ENCODE assay signal across 32 mouse cellular contexts in genomic region chr7:99796471-99796870, GRCm38 (mm10). TPM values are rescaled to one million over a fixed set of nuclear protein-coding genes. Genes with fewer than 3 reads are reported as not detected.
DNase-seq lines count a peak whose midpoint lies in the region; ATAC-seq lines count a peak whose summit lies in the region.
"Had no signal": no experiment of that assay in that cellular context is flagged by ENCODE, and none has a peak within 500 bp of the region (broad histone marks: within the 10 kb centered on the region; RNA-seq: fewer than 3 reads in every experiment).

No protein-coding gene starts in this region.

- no peak overlapping the region for H3K27ac ChIP-seq in heart, embryonic 12.5 days (ENCODE audit: poor library complexity, severe bottlenecking)
- H3K27ac ChIP-seq in neural tube, embryonic 13.5 days (replicated peaks): peak overlapping the region; percentile 81
- 0 out of 2 replicates have a peak overlapping the region, but pooled peaks have one; percentile 7 for H3K27ac ChIP-seq in hindbrain, embryonic 15.5 days (replicated peaks)
- H3K27ac ChIP-seq: embryonic facial prominence, embryonic 15.5 days; heart, adult 2 months; heart, embryonic 15.5 days; limb, embryonic 10.5 days; liver, embryonic 15.5 days; lung, embryonic 15.5 days had no signal

- H3K4me3 ChIP-seq in heart, embryonic 12.5 days: no peak overlapping the region
- H3K4me3 ChIP-seq in neural tube, embryonic 13.5 days: no peak overlapping the region
- H3K4me3 ChIP-seq in hindbrain, embryonic 15.5 days: no peak overlapping the region
- H3K4me3 ChIP-seq: embryonic facial prominence, embryonic 15.5 days; heart, adult 2 months; heart, embryonic 15.5 days; limb, embryonic 10.5 days; liver, embryonic 15.5 days; lung, embryonic 15.5 days; megakaryocyte, embryonic 14.5 days had no signal

- H3K4me2 ChIP-seq in heart, embryonic 12.5 days: no peak overlapping the region
- no peak overlapping the region for H3K4me2 ChIP-seq in neural tube, embryonic 13.5 days
- H3K4me2 ChIP-seq in hindbrain, embryonic 15.5 days: no peak overlapping the region
- H3K4me2 ChIP-seq: embryonic facial prominence, embryonic 15.5 days; liver, embryonic 15.5 days; lung, embryonic 15.5 days had no signal

- H3K4me1 ChIP-seq in heart, embryonic 12.5 days (replicated peaks): peaks cover 8% of the 10 kb centered on the region
- peaks cover 27% of the 10 kb centered on the region for H3K4me1 ChIP-seq in neural tube, embryonic 13.5 days (replicated peaks)
- H3K4me1 ChIP-seq in hindbrain, embryonic 15.5 days (replicated peaks): peaks cover 19% of the 10 kb centered on the region

- no peak overlapping the region for H3K9ac ChIP-seq in heart, embryonic 12.5 days
- H3K9ac ChIP-seq in neural tube, embryonic 13.5 days: no peak overlapping the region
- H3K9ac ChIP-seq in hindbrain, embryonic 15.5 days: no peak overlapping the region
- H3K9ac ChIP-seq: embryonic facial prominence, embryonic 15.5 days; heart, embryonic 15.5 days; liver, embryonic 15.5 days; lung, embryonic 15.5 days had no signal

- peaks cover 4% of the 10 kb centered on the region; the same call in 1 of the 2 replicates for H3K9me3 ChIP-seq in heart, embryonic 12.5 days (replicated peaks)
- no peaks in the 10 kb centered on the region for H3K9me3 ChIP-seq in neural tube, embryonic 13.5 days
- no peaks in the 10 kb centered on the region for H3K9me3 ChIP-seq in hindbrain, embryonic 15.5 days
- H3K9me3 ChIP-seq: embryonic facial prominence, embryonic 15.5 days; heart, embryonic 15.5 days; limb, embryonic 10.5 days; liver, embryonic 15.5 days; lung, embryonic 15.5 days; midbrain, embryonic 13.5 days had no signal

- peaks cover 25% of the 10 kb centered on the region for H3K27me3 ChIP-seq in heart, embryonic 12.5 days (replicated peaks)
- H3K27me3 ChIP-seq in neural tube, embryonic 13.5 days: no peaks in the 10 kb centered on the region
- H3K27me3 ChIP-seq in hindbrain, embryonic 15.5 days: no peaks in the 10 kb centered on the region

- peak; percentile 89 for DNase-seq in heart, adult 11 months
- no peak for DNase-seq in neural tube, embryonic 10.5 days (ENCODE audit: extremely low spot score, low spot score)
- peak; percentile 46 for DNase-seq in testis, postnatal 10 days (ENCODE audit: low spot score)
- DNase-seq in adrenal gland, postnatal 25 days: no peak
- DNase-seq: cerebellum, adult 2 months; gastrocnemius, postnatal 10 days; heart, adult 2 months; heart, postnatal 36 days; kidney, adult 9 months; kidney, postnatal 14 days; liver; lung, postnatal 36 days had no signal

- no peaks in the 10 kb centered on the region for H3K36me3 ChIP-seq in heart, embryonic 12.5 days
- no peaks in the 10 kb centered on the region for H3K36me3 ChIP-seq in neural tube, embryonic 13.5 days
- H3K36me3 ChIP-seq in hindbrain, embryonic 15.5 days: no peaks in the 10 kb centered on the region
- H3K36me3 ChIP-seq: embryonic facial prominence, embryonic 15.5 days; heart, embryonic 15.5 days; limb, embryonic 10.5 days; liver, embryonic 15.5 days; lung, embryonic 15.5 days; midbrain, embryonic 13.5 days had no signal

- ATAC-seq in heart, embryonic 12.5 days (ENCODE audit: insufficient number of reproducible peaks, low FRiP score): no peak
- ATAC-seq in neural tube, embryonic 13.5 days (ENCODE audit: low read depth): no peak
- ATAC-seq in hindbrain, embryonic 15.5 days (ENCODE audit: low FRiP score, low read depth): no peak

- 76% methylated on average over 3 of the region's 3 CpGs for WGBS in heart, embryonic 12.5 days
- 58% methylated on average over 3 of the region's 3 CpGs for whole genome bisulfite sequencing in neural tube, embryonic 13.5 days
- 57% methylated on average over 3 of the region's 3 CpGs for WGBS in hindbrain, embryonic 15.5 days

RNA-seq across cellular contexts. Expression of gene Neu3, which starts 31.7 kb away (rescaled TPM):
- polyA plus RNA-seq in heart, embryonic 12.5 days (2016; fragmentation: Nextera tagmentation; extraction: Ambion mirVana): 2.6 and 3.4 TPM in 2 replicates
- polyA plus RNA-seq in neural tube, embryonic 13.5 days (2015; fragmentation: Nextera tagmentation; extraction: Ambion mirVana): 1.5 and 1.6 TPM in 2 replicates
- polyA plus RNA-seq in hindbrain, embryonic 15.5 days (2015; fragmentation: Nextera tagmentation; extraction: Ambion mirVana): 1.6 and 2.1 TPM in 2 replicates
- 1.6 and 2.7 TPM in 2 replicates for total RNA-seq in adrenal gland, postnatal 25 days (2021)

RNA-seq across cellular contexts. Expression of gene Olfr521, which starts 33.2 kb away (rescaled TPM):
- not detected in 2 replicates for polyA plus RNA-seq in heart, embryonic 12.5 days (2016; fragmentation: Nextera tagmentation; extraction: Ambion mirVana)
- polyA plus RNA-seq in neural tube, embryonic 13.5 days (2015; fragmentation: Nextera tagmentation; extraction: Ambion mirVana): not detected in 2 replicates
- polyA plus RNA-seq in hindbrain, embryonic 15.5 days (2015; fragmentation: Nextera tagmentation; extraction: Ambion mirVana): not detected in 2 replicates
- not detected in 2 replicates for total RNA-seq in adrenal gland, postnatal 25 days (2021)
- total RNA-seq: common myeloid progenitor, adult 5-6 weeks; gastrocnemius, postnatal 10 days; heart, adult 2 months; heart, postnatal 36 days; layer of hippocampus, adult 18-20 months; layer of hippocampus, postnatal 14 days; left cerebral cortex, adult 8-10 months; neutrophil, adult 5-6 weeks had no signal
- polyA plus RNA-seq: cerebellum, adult 2 months; embryonic facial prominence, embryonic 15.5 days; forebrain, embryonic 14.5 days; frontal cortex, adult 2 months; heart, adult 2 months; heart, embryonic 15.5 days; intestine, embryonic 14.5 days; limb, embryonic 10.5 days; liver, embryonic 15.5 days; lung, embryonic 15.5 days; midbrain, embryonic 13.5 days; spleen, adult 2 months; testis, adult 2 months had no signal

Comparison
In these comparisons a context has a peak if more than half of its experiments do, and no peak if none do; other contexts are left out.
1. DNase-seq: peak in heart, adult 11 months (single experiment) and testis, postnatal 10 days (single experiment); none in neural tube, embryonic 10.5 days (single experiment) and adrenal gland, postnatal 25 days (single experiment).